Mouse (Mus musculus) kidney, embryonic 15.5 days (tissue): ENCODE results near the gene Hspb9. TPM values are rescaled to one million over a fixed set of nuclear protein-coding genes. Genes with fewer than 3 reads are reported as not detected.

Source experiments
- ATAC-seq: fragments of 200-750 bp; cut with Nextera tagmentation; replicated peaks from 2 replicates; pipeline ENCODE4 v1.8.0; 2017; ENCODE audit warnings: moderate TSS enrichment; ENCODE audit not compliant: low FRiP score
- H3K27ac ChIP-seq: fragments of 300-500 bp; sonication (generic); 2 replicates; pipeline ENCODE4 v1.5.1; 2015; ENCODE audit warnings: mild to moderate bottlenecking, inconsistent platforms
- H3K27me3 ChIP-seq: fragments of 300-500 bp; sonication (generic); 2 replicates; pipeline ENCODE4 v1.6.1; 2015; ENCODE audit warnings: inconsistent platforms
- H3K36me3 ChIP-seq: fragments of 300-500 bp; sonication (generic); 2 replicates; pipeline ENCODE4 v1.6.1; 2015; ENCODE audit warnings: inconsistent platforms
- H3K4me1 ChIP-seq: fragments of 300-500 bp; sonication (generic); 2 replicates; pipeline ENCODE4 v1.6.1; 2015; ENCODE audit warnings: inconsistent platforms
- H3K4me2 ChIP-seq: fragments of 300-500 bp; sonication (generic); 2 replicates; pipeline ENCODE4 v1.6.1; 2015; ENCODE audit warnings: moderate library complexity, mild to moderate bottlenecking, inconsistent platforms
- H3K4me3 ChIP-seq: fragments of 300-500 bp; sonication (generic); replicated peaks from 2 replicates; pipeline ENCODE4 v1.5.1; 2015; ENCODE audit warnings: mild to moderate bottlenecking, inconsistent platforms
- H3K9ac ChIP-seq: fragments of 300-500 bp; sonication (generic); 2 replicates; pipeline ENCODE4 v1.6.1; 2015; ENCODE audit warnings: mild to moderate bottlenecking, inconsistent platforms
- H3K9me3 ChIP-seq: fragments of 300-500 bp; sonication (generic); replicated peaks from 2 replicates; pipeline ENCODE4 v1.6.1; 2016; ENCODE audit warnings: inconsistent platforms
- WGBS: fragments of 180-500 bp; shearing (Covaris S2); methylation state at CpG from one replicate; pipeline ENCODE4 v1.1.7; 2015; ENCODE audit warnings: mixed read lengths; 5-methylcytosine and 5-hydroxymethylcytosine counted together
- polyA plus RNA-seq: library from polyadenylated mRNA; unstranded; fragments of >200 nt; fragmentation: Nextera tagmentation; extraction: Ambion mirVana; gene quantifications from 2 replicates; pipeline ENCODE4 v1.2.1, GENCODE M21; 2015

Gene Hspb9
- polyA plus RNA-seq, 1 experiment from 2014 or later: not detected

DNA sequence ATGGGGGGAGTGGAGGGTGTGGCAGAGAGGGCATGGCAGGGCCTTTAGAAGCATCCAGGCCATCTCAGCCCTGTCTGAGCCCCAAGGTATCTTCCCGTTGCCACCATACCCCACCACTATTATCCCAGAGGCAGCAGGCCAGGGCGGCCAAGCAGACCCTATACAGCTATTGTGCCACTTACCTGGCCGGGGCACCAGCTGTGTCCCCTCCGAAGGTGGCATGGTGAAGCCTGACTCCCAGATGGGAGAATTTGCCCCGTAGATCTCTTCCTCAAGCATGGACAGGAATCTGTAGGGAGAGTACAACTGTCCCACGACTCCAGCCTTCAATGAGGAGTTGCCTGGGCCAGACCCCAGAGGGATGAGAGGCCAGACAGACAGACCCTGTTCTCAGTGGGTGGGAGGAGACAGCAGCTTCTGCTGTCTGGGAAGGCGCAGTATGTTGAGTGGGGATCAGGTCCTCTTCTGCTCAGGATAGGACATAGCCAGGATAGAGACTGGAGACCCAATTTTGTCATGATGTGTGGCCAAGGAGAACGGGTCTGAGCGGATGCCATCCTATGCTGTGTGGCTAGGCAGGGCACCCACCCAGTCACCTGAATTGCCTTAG is 4.3 kb upstream of the Hspb9 start:
- Histone ChIP-seq H3K27ac (no peak overlapping the region), H3K9me3 (no peaks in the 10 kb centered on the region), H3K4me2 (no peak overlapping the region), H3K36me3 (peaks cover 66% of the 10 kb centered on the region), H3K9ac (no peak overlapping the region), H3K4me3 (no peak overlapping the region), H3K27me3 (no peaks in the 10 kb centered on the region), H3K4me1 (peaks cover 34% of the 10 kb centered on the region)
- no peak for ATAC-seq
- 93% methylated on average over 9 of the region's 9 CpGs for WGBS

- Histone ChIP-seq H3K9ac (no peak overlapping the region), H3K27me3 (no peaks in the 10 kb centered on the region), H3K4me3 (no peak overlapping the region), H3K9me3 (no peaks in the 10 kb centered on the region), H3K4me2 (no peak overlapping the region), H3K36me3 (peaks cover 63% of the 10 kb centered on the region), H3K27ac (no peak overlapping the region), H3K4me1 (peaks cover 37% of the 10 kb centered on the region)
- 84% methylated on average over 15 of the region's 15 CpGs for WGBS
- ATAC-seq: no peak
Observed at GRCm38 (mm10) chr11:100710528-100710927, 3.1 kb upstream of the Hspb9 start.

DNA sequence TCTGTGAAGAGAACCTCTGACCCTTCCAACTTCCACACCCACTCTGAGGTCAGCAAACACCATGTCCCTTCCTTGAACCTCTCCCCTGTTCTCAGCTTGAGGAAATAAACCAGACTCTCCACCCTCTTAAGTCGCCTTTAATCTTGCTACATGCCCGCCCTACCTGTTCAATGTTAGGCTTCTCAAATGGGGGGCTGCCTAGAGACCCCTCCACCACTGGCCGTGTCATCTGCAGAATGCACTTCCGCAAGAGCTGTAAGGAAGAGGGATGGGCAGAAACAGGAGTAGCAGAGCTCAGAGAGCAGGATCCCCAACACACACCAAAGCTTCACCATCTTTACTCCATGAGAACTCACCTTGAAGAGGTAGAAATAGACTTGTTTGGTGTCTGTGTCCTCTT is 2.7 kb upstream of the Hspb9 start:
- H3K4me3 ChIP-seq: peak overlapping the region; percentile 89; the same call in 1 of the 2 replicates
- peaks cover 63% of the 10 kb centered on the region for H3K36me3 ChIP-seq
- peak overlapping the region; percentile 97; the same call in 1 of the 2 replicates for H3K9ac ChIP-seq

GRCm38 (mm10) chr11:100711783-100712615 is 1.7 kb upstream of the Hspb9 start, which contains the start of gene Kat2a:
TSS of gene Kat2a (minus strand) at chr11:100712465.
- ATAC-seq: peak; percentile 90
- peak within 1 kb of the TSS; percentile 87 for H3K27ac ChIP-seq
- no peaks in the 10 kb centered on the region for H3K9me3 ChIP-seq
- peaks cover 63% of the 10 kb centered on the region for H3K36me3 ChIP-seq
- H3K27me3 ChIP-seq: no peaks in the 10 kb centered on the region
- H3K4me3 ChIP-seq: peak within 1 kb of the TSS; percentile 89
- peak within 1 kb of the TSS; percentile 97 for H3K9ac ChIP-seq
- peak within 1 kb of the TSS; percentile 78 for H3K4me2 ChIP-seq
- 1% methylated on average over 48 of the region's 48 CpGs for WGBS
- peaks cover 37% of the 10 kb centered on the region for H3K4me1 ChIP-seq

More for the DNA sequence above, 2.7 kb upstream of the Hspb9 start:
- H3K4me1 ChIP-seq: peaks cover 37% of the 10 kb centered on the region
- no peaks in the 10 kb centered on the region for H3K27me3 ChIP-seq
- peak overlapping the region; percentile 78 for H3K4me2 ChIP-seq
- no peak for ATAC-seq
- H3K27ac ChIP-seq: no peak overlapping the region
- no peaks in the 10 kb centered on the region for H3K9me3 ChIP-seq
- WGBS: 88% methylated on average over 4 of the region's 4 CpGs

DNA sequence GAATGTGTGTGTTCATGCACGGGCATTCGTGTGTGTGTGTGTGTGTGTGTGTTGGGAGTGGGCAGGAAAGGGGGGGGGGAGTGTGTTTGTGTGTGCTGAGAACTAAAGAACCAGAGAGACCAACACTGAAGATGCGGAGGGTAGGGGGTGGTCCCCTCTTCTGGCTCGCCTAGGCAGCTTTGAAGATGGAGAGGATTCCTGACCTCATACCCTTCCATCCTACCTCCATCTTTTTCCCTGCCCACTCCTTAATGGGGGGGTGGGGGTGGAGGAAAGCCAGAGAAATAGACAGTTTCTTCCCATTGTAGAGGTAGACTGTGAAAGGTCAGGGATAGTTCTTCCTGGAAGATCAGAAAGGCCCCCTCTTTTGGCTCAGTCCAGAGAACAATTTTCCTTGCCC is 476 bp upstream of the Hspb9 start:
- Histone ChIP-seq H3K36me3 (peaks cover 63% of the 10 kb centered on the region), H3K9ac (peak overlapping the region; percentile 1; the same call in 1 of the 2 replicates), H3K27me3 (no peaks in the 10 kb centered on the region), H3K4me3 (peak overlapping the region; percentile 27; the same call in 1 of the 2 replicates), H3K27ac (peak overlapping the region; percentile 69), H3K4me1 (peaks cover 37% of the 10 kb centered on the region), H3K9me3 (no peaks in the 10 kb centered on the region), H3K4me2 (peak overlapping the region; percentile 56)
- no peak for ATAC-seq
- WGBS: 70% methylated on average over 4 of the region's 4 CpGs

DNA sequence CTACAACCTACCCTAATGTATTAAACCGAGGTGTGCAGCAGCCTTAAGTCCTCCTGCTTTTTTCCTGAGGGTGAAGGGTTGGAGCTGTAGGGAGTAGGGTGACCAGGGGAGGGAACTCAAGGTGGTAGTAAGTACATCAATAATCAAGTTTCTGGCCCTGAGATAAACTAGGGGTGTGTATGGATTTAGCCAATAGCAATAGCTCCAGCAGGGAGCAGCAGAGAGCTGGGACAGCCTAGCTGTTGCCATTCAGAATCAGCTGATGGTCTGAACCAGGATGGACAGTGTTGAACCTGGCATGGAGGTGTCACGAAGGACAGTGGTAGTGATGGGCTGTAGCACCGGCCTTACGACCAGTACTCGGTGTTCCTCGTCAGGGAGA is 875 bp downstream of the Hspb9 start:
- peak overlapping the region; percentile 27 for H3K4me3 ChIP-seq
- peak overlapping the region; percentile 69 for H3K27ac ChIP-seq
- ATAC-seq: no peak
- 42% methylated on average over 6 of the region's 6 CpGs for WGBS
- peaks cover 63% of the 10 kb centered on the region for H3K36me3 ChIP-seq
- H3K9ac ChIP-seq: 0 out of 2 replicates have a peak overlapping the region, but pooled peaks have one; percentile 1
- peak overlapping the region; percentile 56 for H3K4me2 ChIP-seq
- H3K4me1 ChIP-seq: peaks cover 37% of the 10 kb centered on the region
- H3K9me3 ChIP-seq: no peaks in the 10 kb centered on the region
- no peaks in the 10 kb centered on the region for H3K27me3 ChIP-seq

- WGBS: 87% methylated on average over 6 of the region's 6 CpGs
- no peak overlapping the region for H3K4me2 ChIP-seq
- no peak overlapping the region for H3K9ac ChIP-seq
- H3K4me3 ChIP-seq: no peak overlapping the region
- no peak for ATAC-seq
- H3K27ac ChIP-seq: no peak overlapping the region
- peaks cover 40% of the 10 kb centered on the region for H3K4me1 ChIP-seq
- peaks cover 58% of the 10 kb centered on the region for H3K36me3 ChIP-seq
- H3K27me3 ChIP-seq: no peaks in the 10 kb centered on the region
- no peaks in the 10 kb centered on the region for H3K9me3 ChIP-seq
Observed at GRCm38 (mm10) chr11:100714948-100715347, 1.3 kb downstream of the Hspb9 start.

GRCm38 (mm10) chr11:100716649-100717048 is 3.0 kb downstream of the Hspb9 start:
- Histone ChIP-seq H3K36me3 (peaks cover 49% of the 10 kb centered on the region), H3K27ac (no peak overlapping the region), H3K9ac (no peak overlapping the region), H3K4me2 (no peak overlapping the region), H3K4me1 (peaks cover 40% of the 10 kb centered on the region), H3K9me3 (no peaks in the 10 kb centered on the region), H3K27me3 (no peaks in the 10 kb centered on the region), H3K4me3 (no peak overlapping the region)
- ATAC-seq: no peak
- WGBS: 89% methylated on average over 3 of the region's 3 CpGs

- WGBS: 95% methylated on average over 7 of the region's 7 CpGs
- H3K4me2 ChIP-seq: no peak overlapping the region
- H3K9me3 ChIP-seq: no peaks in the 10 kb centered on the region
- ATAC-seq: no peak
- peaks cover 49% of the 10 kb centered on the region for H3K36me3 ChIP-seq
- H3K27ac ChIP-seq: no peak overlapping the region
- no peaks in the 10 kb centered on the region for H3K27me3 ChIP-seq
- H3K4me3 ChIP-seq: no peak overlapping the region
- no peak overlapping the region for H3K9ac ChIP-seq
- H3K4me1 ChIP-seq: peaks cover 39% of the 10 kb centered on the region
Observed at GRCm38 (mm10) chr11:100718462-100718861, 4.8 kb downstream of the Hspb9 start.

DNA sequence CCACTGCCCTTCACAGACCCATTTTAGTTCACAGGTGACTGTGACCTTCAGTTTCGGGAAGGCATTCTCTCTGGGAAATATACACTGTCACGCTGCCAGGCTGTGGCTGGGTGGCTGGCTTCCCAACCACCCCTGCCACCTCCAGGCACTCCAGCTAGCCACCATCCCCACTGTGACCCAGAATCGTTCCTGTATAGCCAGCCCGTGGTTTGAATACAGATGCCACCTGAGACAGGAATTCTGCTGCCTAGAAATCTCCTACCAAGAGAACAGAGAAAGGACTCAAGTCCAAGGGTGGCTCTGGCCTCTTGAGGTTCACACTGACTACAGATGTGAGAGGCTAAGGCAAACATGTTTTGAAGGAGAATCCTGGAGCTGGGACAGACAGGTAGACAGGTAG is 5.2 kb downstream of the Hspb9 start:
- 94% methylated on average over 4 of the region's 4 CpGs for WGBS
- Histone ChIP-seq H3K36me3 (peaks cover 49% of the 10 kb centered on the region), H3K9me3 (no peaks in the 10 kb centered on the region), H3K4me2 (no peak overlapping the region), H3K27ac (no peak overlapping the region), H3K9ac (no peak overlapping the region), H3K4me1 (peaks cover 35% of the 10 kb centered on the region), H3K27me3 (no peaks in the 10 kb centered on the region), H3K4me3 (no peak overlapping the region)
- no peak for ATAC-seq

DNA sequence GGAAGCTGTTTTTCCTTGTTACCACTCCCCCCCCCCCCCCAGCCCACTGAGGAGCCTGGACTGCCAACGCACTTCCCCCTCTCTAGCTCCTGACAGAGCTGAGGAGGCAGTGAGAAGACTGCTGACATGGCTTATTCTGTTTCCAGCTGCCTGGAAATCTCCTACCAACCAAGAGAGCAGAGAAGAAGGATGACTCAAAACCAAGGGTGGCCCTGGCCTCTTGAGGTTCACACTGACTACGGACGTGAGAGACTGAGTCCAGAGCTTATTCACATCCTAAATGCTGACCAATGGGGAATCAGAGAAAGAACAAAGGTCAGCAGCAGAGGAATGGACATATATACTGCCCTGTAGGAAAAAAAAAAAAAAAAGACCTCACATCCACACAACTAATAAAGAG is 5.7 kb downstream of the Hspb9 start:
- ATAC-seq: no peak

GRCm38 (mm10) chr11:100719893-100720292 is 6.2 kb downstream of the Hspb9 start:
- WGBS: 82% methylated on average over 11 of the region's 11 CpGs
- H3K27ac ChIP-seq: no peak overlapping the region

More for the DNA sequence above, 5.7 kb downstream of the Hspb9 start:
- peaks cover 33% of the 10 kb centered on the region for H3K4me1 ChIP-seq
- H3K36me3 ChIP-seq: peaks cover 49% of the 10 kb centered on the region
- H3K9ac ChIP-seq: no peak overlapping the region
- no peak overlapping the region for H3K4me2 ChIP-seq
- H3K27me3 ChIP-seq: no peaks in the 10 kb centered on the region
- WGBS: 81% methylated on average over 3 of the region's 3 CpGs
- H3K27ac ChIP-seq: no peak overlapping the region
- H3K9me3 ChIP-seq: no peaks in the 10 kb centered on the region
- no peak overlapping the region for H3K4me3 ChIP-seq

More at GRCm38 (mm10) chr11:100719893-100720292, 6.2 kb downstream of the Hspb9 start:
- H3K4me1 ChIP-seq: peaks cover 37% of the 10 kb centered on the region
- no peak overlapping the region for H3K4me2 ChIP-seq
- no peak for ATAC-seq
- no peaks in the 10 kb centered on the region for H3K27me3 ChIP-seq
- no peaks in the 10 kb centered on the region for H3K9me3 ChIP-seq
- H3K9ac ChIP-seq: no peak overlapping the region
- H3K36me3 ChIP-seq: peaks cover 46% of the 10 kb centered on the region
- no peak overlapping the region for H3K4me3 ChIP-seq
